Mouse (Mus musculus) heart, embryonic 13.5 days (tissue): ENCODE data around the gene Cd4. TPM values are rescaled to one million over a fixed set of nuclear protein-coding genes. Genes with fewer than 3 reads are reported as not detected.
A peak's percentile ranks its signal among the peaks of the same experiment; 100 is the strongest.

ENCODE experiments used
- ATAC-seq: fragments of 200-750 bp; cut with Nextera tagmentation; 2 replicates; pipeline ENCODE4 v1.8.0; 2017; ENCODE audit warnings: moderate TSS enrichment; ENCODE audit not compliant: insufficient number of reproducible peaks, low FRiP score, low TSS enrichment; ENCODE audit errors: extremely low read depth
- H3K27ac ChIP-seq: fragments of 300-500 bp; sonication (generic); replicated peaks from 2 replicates; pipeline ENCODE4 v1.5.1; 2015; ENCODE audit warnings: moderate library complexity, mild to moderate bottlenecking, inconsistent platforms
- H3K27me3 ChIP-seq: fragments of 300-500 bp; sonication (generic); replicated peaks from 2 replicates; pipeline ENCODE4 v1.6.1; 2015; ENCODE audit warnings: mild to moderate bottlenecking, inconsistent platforms
- H3K36me3 ChIP-seq: fragments of 300-500 bp; sonication (generic); 2 replicates; pipeline ENCODE4 v1.6.1; 2015; ENCODE audit warnings: mild to moderate bottlenecking, inconsistent platforms
- H3K4me1 ChIP-seq: fragments of 300-500 bp; sonication (generic); 2 replicates; pipeline ENCODE4 v1.6.1; 2015; ENCODE audit warnings: inconsistent platforms
- H3K4me2 ChIP-seq: fragments of 300-500 bp; sonication (generic); 2 replicates; pipeline ENCODE4 v1.6.1; 2015; ENCODE audit warnings: inconsistent platforms, mild to moderate bottlenecking, moderate library complexity
- H3K4me3 ChIP-seq: fragments of 300-500 bp; sonication (generic); 2 replicates; pipeline ENCODE4 v1.5.1; 2015; ENCODE audit warnings: moderate library complexity, mild to moderate bottlenecking, inconsistent platforms
- H3K9ac ChIP-seq: fragments of 300-500 bp; sonication (generic); 2 replicates; pipeline ENCODE4 v1.6.1; 2015; ENCODE audit warnings: inconsistent platforms, mild to moderate bottlenecking, moderate library complexity
- H3K9me3 ChIP-seq: fragments of 300-500 bp; sonication (generic); 2 replicates; pipeline ENCODE4 v1.6.1; 2016; ENCODE audit warnings: inconsistent platforms
- WGBS: fragments of 180-500 bp; shearing (Covaris S2); methylation state at CpG from one replicate; pipeline ENCODE4 v1.1.7; 2015; ENCODE audit warnings: mixed read lengths; 5-methylcytosine and 5-hydroxymethylcytosine counted together
- polyA plus RNA-seq: library from polyadenylated mRNA; unstranded; fragments of >200 nt; fragmentation: Nextera tagmentation; extraction: Ambion mirVana; gene quantifications from 2 replicates; pipeline ENCODE4 v1.2.1, GENCODE M21; 2015

Gene Cd4
- polyA plus RNA-seq, 1 experiment from 2014 or later: not detected

DNA sequence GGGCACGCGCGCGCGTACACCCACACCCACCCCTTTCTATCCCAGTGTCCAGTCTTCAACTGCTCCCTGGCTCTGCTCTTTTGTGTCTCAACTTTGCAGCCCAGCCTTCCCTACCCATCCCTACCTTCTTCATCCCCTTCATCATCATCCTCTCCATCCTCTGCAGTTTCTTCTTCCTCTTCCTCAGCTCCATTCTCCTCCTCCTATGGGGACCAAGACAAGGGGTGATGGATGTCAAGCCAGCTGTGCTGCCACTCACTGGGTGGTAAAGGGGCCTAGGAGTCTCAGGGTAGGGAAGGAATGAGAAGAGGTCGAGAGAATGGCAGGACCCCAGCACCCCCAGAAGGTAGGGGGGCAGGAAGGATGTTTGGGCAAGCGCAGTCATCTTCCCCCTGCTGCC, 26.5 kb upstream of the Cd4 start:
- Histone ChIP-seq H3K9me3 (no peaks in the 10 kb centered on the region), H3K9ac (peak overlapping the region; percentile 100), H3K4me2 (peak overlapping the region; percentile 100; the same call in 1 of the 2 replicates), H3K4me3 (peak overlapping the region; percentile 94; the same call in 1 of the 2 replicates), H3K27me3 (peaks cover 15% of the 10 kb centered on the region), H3K4me1 (peaks cover 72% of the 10 kb centered on the region), H3K36me3 (peaks cover 29% of the 10 kb centered on the region), H3K27ac (no peak overlapping the region; the same call in 1 of the 2 replicates)
- 84% methylated on average over 7 of the region's 7 CpGs for WGBS
- no peak for ATAC-seq

DNA sequence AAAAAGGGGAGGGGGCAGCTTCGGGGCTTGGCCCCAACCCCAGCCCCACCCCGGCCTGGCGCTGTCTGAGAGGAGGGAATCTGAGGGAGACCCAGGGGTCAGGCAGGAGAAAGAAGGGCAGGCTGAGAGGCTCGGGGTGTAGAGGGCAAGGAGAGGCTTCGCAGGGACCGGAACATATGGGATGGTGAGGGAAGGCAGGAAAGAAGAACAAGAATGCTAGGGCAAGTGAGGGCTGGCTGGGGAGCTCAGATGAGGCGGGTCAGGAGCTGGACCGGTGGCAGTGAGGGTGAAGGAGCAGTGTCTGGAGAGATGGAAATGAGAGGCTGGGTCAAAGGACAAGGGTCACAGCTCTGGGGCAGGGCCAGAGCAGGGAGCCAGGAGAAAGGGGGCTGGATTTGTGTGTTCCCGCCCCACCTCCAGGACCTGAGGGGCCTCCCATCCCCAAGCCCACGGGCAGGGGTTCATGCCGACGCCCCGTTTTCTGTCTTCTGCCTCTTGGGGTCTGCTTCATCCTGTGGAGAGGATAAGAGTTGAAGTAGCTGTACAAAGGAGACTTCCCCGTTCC, 25.8 kb upstream of the Cd4 start:
- Histone ChIP-seq H3K9me3 (no peaks in the 10 kb centered on the region), H3K4me2 (no peak overlapping the region), H3K36me3 (peaks cover 29% of the 10 kb centered on the region), H3K4me1 (peaks cover 67% of the 10 kb centered on the region), H3K4me3 (no peak overlapping the region), H3K27ac (no peak overlapping the region; the same call in 1 of the 2 replicates), H3K9ac (peak overlapping the region; percentile 14; the same call in 1 of the 2 replicates), H3K27me3 (peaks cover 22% of the 10 kb centered on the region)
- no peak for ATAC-seq
- 72% methylated on average over 14 of the region's 14 CpGs for WGBS

DNA sequence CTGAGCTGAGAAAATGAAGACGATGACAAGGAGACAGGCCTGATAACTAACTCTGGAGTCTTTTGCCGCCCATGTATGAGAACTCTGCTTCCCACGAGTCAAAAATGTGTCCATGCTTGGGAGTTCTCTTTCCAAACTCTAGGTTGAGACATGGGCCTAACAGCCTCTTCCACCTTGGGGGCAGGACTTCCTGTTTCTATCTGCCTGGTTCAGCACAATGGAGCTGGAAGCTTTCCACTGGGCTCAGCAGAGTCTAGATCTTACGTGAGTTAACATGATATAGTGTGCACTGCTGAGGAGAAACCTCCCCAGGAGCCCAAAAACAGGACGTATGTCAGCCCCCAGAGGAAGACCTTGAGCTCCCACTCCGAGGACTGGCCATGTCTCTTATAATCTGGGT, 25.2 kb upstream of the Cd4 start:
- H3K27me3 ChIP-seq: peaks cover 28% of the 10 kb centered on the region
- H3K9me3 ChIP-seq: no peaks in the 10 kb centered on the region
- peaks cover 61% of the 10 kb centered on the region for H3K4me1 ChIP-seq
- H3K4me2 ChIP-seq: no peak overlapping the region
- no peak overlapping the region for H3K4me3 ChIP-seq
- ATAC-seq: no peak
- peaks cover 29% of the 10 kb centered on the region for H3K36me3 ChIP-seq
- peak overlapping the region; percentile 21; the same call in 1 of the 2 replicates for H3K27ac ChIP-seq
- 58% methylated on average over 6 of the region's 6 CpGs for WGBS
- H3K9ac ChIP-seq: no peak overlapping the region

DNA sequence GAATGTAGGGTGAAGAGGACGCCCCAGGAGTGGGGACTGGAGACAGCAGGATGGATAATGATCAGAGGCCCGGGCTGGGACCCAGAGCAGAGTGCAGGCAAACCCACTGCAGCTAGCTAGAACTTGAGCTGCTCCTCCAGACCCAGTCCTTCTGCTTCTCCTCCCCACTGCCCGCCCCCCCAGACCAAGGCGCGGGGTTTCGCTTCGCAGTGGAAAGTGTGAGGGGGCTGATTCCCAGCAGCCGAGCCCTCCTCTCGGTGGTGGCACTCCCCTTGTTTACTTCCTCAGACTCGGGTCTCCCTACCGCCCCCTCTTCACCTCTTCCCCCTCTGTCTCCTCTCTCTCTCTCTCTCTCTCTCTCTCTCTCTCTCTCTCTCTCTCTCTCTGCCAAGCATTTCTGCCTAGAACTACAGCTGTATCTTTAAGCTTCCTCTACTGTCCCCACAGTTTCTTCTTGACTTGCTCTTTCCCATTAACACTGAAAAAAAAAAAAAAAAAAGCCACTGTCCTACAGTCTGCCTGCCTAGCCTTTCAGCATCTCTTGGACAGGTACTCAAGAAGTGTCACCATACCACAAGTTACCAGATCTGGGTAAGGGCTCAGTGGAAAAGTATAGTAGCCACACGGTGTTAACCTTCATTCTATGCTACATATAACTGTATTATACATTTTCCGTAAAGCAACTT, 23.7 kb upstream of the Cd4 start, which contains the start of gene Lag3:
TSS of gene Lag3 (minus strand) at position 173 of the 686 bp plus-strand sequence.
- no peak within 1 kb of the TSS for H3K27ac ChIP-seq
- no peak for ATAC-seq
- peak within 1 kb of the TSS; percentile 52 for H3K4me2 ChIP-seq
- no peak within 1 kb of the TSS for H3K4me3 ChIP-seq
- peaks cover 59% of the 10 kb centered on the region for H3K4me1 ChIP-seq
- H3K9ac ChIP-seq: peak within 1 kb of the TSS; percentile 75
- H3K36me3 ChIP-seq: peaks cover 29% of the 10 kb centered on the region
- whole genome bisulfite sequencing: 18% methylated on average over 12 of the region's 13 CpGs
- no peaks in the 10 kb centered on the region for H3K9me3 ChIP-seq
- peaks cover 32% of the 10 kb centered on the region for H3K27me3 ChIP-seq

DNA sequence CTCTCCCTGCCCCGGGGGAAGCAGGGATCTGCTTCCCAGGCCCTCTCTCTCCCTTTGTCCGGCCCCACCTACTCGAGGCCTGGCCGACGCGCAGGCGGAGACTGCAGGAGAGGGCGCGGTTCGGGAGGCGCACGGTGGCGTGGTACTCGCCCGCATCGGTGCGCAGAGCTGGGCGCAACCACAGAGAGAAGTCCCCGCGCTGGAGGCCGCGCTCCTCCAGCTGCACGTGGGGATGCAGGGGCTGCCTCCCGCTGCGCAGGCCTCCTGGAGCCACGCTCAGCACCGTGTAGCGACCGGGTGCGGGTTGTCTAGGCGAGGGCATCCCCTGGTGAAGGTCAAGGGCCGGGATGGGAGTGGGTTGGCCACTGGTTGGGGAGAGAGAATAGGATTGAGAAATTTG, 22.0 kb upstream of the Cd4 start:
- ATAC-seq: no peak
- Histone ChIP-seq H3K36me3 (peaks cover 28% of the 10 kb centered on the region), H3K27me3 (peaks cover 32% of the 10 kb centered on the region), H3K4me3 (peak overlapping the region; percentile 34), H3K27ac (no peak overlapping the region), H3K4me2 (peak overlapping the region; percentile 64), H3K4me1 (peaks cover 51% of the 10 kb centered on the region), H3K9ac (peak overlapping the region; percentile 75), H3K9me3 (no peaks in the 10 kb centered on the region)
- 5% methylated on average over 32 of the region's 32 CpGs for WGBS

DNA sequence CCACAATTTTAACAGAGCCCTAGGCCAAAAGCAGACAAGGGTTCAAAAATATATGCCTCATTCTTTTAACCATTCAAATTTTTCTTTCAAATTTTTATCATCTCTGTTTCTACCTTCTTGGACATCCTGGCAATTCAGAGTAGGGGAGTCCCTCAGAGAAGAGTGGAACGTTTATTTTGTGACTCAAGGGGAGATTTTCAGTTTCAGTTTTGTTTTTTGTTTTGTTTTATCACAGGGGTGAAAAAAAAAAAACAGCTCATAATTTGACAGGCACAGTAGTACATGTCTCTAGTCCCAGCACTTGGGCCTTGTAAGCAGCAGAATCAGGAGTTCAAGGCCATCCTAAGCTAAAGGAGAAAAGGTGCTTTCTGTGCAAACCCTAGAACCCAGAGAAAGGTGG, 19.7 kb upstream of the Cd4 start:
- no peak for ATAC-seq
- Histone ChIP-seq H3K36me3 (peaks cover 6% of the 10 kb centered on the region), H3K27ac (no peak overlapping the region), H3K9ac (no peak overlapping the region), H3K9me3 (no peaks in the 10 kb centered on the region), H3K27me3 (peaks cover 32% of the 10 kb centered on the region), H3K4me3 (no peak overlapping the region), H3K4me1 (peaks cover 39% of the 10 kb centered on the region), H3K4me2 (no peak overlapping the region)
- WGBS: 76% methylated on average over 1 of the region's 1 CpGs

DNA sequence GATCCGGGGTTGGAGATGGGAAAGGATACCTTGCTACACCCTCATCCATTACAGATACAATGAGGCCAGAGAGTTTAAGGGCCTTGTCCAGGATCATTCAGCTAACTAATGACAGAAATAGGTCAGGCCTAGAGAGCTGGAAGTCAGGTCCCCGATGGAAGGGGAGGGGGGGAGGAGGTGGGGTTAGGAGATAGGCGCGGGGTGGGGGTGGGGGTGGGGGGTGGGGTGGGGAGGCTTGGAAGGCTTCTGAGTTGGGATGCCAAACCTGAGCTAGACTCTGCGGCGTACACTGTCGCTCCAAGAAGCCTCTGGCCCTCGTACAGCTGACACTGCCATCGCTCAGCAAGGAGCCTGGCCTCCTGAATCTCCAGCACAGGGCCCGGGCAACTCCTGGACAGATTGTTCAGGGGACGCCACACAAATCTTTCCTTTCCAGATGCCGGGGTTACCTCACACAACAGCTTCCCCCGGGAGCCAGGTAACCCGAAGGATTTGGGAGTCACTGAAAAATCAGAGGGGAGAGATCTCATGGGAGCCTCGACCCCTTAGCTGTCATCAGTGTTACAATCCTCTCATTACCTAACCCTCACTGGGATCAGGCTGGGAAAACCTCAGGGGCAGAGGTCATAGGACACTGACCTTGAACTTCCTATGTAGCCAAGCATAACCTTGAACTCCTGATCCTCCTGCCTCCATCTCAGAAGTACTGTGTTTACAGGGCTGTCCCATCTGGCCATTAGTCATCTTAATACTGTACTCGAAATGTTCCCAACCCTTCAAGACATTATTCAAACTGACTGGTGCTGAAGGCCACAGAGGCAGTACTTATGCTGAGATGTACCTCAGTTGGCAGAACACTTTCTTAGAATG, 17.2 kb upstream of the Cd4 start:
- no peak for ATAC-seq
- Histone ChIP-seq H3K9me3 (no peaks in the 10 kb centered on the region), H3K36me3 (no peaks in the 10 kb centered on the region), H3K4me2 (peak overlapping the region; percentile 87), H3K27ac (peak overlapping the region; percentile 99), H3K4me1 (peaks cover 21% of the 10 kb centered on the region), H3K27me3 (peaks cover 23% of the 10 kb centered on the region), H3K4me3 (peak overlapping the region; percentile 62), H3K9ac (peak overlapping the region; percentile 86)
- 36% methylated on average over 13 of the region's 16 CpGs for WGBS

DNA sequence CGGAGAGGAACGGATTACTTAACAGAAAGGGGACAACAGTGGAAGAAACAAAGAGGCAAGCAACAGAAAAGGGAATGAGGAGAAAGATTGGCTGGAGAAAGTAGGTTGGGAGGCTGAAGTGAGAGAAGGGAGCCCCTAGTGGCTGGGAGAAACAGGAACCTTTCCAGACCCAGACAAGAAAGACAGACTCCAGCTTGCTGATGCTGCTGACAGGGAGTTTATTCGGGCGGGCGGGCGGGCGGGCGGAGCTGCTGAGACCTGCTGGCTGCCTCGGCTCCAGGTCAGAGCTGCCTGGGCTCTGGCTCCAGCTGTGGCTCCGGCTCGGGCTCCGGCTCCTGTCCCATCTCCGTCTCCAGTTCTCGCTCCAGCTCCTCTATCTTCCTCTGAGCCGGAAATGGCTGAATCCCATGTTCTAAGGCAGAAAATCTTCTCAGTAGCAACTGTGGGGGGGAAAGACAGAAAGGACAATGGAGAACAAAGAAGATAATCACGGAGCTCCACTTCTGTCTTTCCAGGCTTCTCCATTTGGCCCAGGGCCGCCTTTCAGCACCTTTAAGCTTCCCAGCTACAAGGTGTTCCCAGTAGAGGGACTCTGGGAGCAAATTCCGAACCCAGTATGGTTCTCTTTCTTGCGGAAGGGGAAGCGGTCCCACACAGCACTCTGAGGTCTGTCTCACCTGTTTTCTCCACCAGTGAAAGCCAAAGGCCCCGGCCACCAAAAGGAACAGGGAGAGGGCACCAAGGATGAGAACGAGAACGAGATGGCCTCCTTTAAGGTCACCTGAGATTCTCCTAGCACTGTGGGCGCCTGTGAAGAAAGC, 16.4 kb upstream of the Cd4 start:
- 9% methylated on average over 24 of the region's 24 CpGs for WGBS
- H3K27me3 ChIP-seq: peaks cover 15% of the 10 kb centered on the region

DNA sequence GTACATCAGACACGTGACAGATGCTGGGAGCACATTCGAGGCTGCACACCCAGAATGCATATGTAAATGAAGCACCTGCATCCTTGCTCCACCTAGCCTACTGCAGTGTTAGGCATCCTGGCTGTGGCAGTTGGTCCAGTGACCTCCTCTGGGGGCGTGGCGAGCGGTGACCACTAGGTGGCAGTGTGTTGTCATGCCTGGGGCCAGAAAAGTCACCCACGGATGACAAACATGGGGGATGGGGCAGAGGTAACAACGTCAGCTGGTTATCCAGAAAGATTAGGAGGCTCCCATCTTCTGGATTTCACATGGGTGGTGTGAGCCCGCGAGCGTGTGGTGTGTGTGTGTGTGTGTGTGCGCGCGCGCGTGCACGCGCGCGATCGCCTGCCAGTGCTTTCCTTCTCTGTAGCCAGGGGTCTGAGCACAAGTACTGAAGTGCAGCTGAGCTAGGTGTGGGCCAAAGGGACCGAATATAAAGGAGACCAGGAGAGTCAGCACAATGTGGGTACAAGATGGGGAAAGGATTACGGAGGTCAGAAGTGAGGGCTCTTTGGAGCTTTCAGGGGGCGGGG, 15.6 kb upstream of the Cd4 start:
- Histone ChIP-seq H3K36me3 (no peaks in the 10 kb centered on the region), H3K9me3 (no peaks in the 10 kb centered on the region), H3K27ac (peak overlapping the region; percentile 99), H3K4me1 (peaks cover 14% of the 10 kb centered on the region), H3K9ac (peak overlapping the region; percentile 86), H3K4me2 (peak overlapping the region; percentile 87), H3K27me3 (peaks cover 8% of the 10 kb centered on the region), H3K4me3 (peak overlapping the region; percentile 62)
- under 1% methylated on average over 23 of the region's 23 CpGs for WGBS
- peak; percentile 77; the same call in 1 of the 2 replicates for ATAC-seq

More for the DNA sequence above, 16.4 kb upstream of the Cd4 start:
- Histone ChIP-seq H3K9me3 (no peaks in the 10 kb centered on the region), H3K4me1 (peaks cover 14% of the 10 kb centered on the region), H3K27ac (peak overlapping the region; percentile 99), H3K4me2 (peak overlapping the region; percentile 87), H3K9ac (peak overlapping the region; percentile 86), H3K4me3 (peak overlapping the region; percentile 62), H3K36me3 (no peaks in the 10 kb centered on the region)
- ATAC-seq: no peak

DNA sequence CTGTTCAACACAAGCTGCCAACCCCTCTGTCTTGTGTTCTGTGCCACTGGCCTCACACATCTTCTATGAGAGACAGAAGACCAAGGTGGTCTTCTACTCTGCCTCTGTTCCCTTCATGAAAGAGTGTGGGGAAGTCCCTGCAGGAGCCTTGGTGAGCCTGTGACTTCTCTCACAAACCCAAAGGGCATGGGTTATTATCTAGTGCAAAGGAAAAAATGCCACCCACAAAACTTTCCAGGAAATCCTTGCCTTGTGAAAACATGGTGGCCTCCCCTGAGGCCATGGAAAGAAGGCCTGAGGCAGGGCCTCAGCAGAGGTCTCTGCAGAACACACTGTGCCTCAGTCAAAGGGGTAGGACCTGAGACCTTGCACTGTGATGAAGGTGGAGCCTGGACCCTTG, 13.8 kb upstream of the Cd4 start:
- ATAC-seq: no peak

More for the DNA sequence above, 13.8 kb upstream of the Cd4 start:
- no peaks in the 10 kb centered on the region for H3K9me3 ChIP-seq
- no peak overlapping the region for H3K4me3 ChIP-seq
- no peaks in the 10 kb centered on the region for H3K36me3 ChIP-seq
- H3K4me2 ChIP-seq: no peak overlapping the region
- H3K27me3 ChIP-seq: no peaks in the 10 kb centered on the region
- peaks cover 14% of the 10 kb centered on the region for H3K4me1 ChIP-seq
- no peak overlapping the region for H3K27ac ChIP-seq
- H3K9ac ChIP-seq: no peak overlapping the region
